Mouse (Mus musculus) MEL (cell line): Measurements from ENCODE around the gene Gm12569. TPM values are rescaled to one million over a fixed set of nuclear protein-coding genes. Genes with fewer than 3 reads are reported as not detected.
A peak's percentile ranks its signal among the peaks of the same experiment; 100 is the strongest.

Experiments used
- DNase-seq: peaks from one replicate; pipeline ENCODE4 v3.0.0; 2011; ENCODE audit warnings: low read depth, low spot score
- H3K27ac ChIP-seq: 2 replicates; pipeline ENCODE4 v1.5.1; 2012; ENCODE audit warnings: low read depth, mild to moderate bottlenecking, control low read depth, low read length, moderate library complexity; ENCODE audit not compliant: control insufficient read depth
- H3K27me3 ChIP-seq, 2 experiments: fragments of 150-350 bp in 1 of 2; sonication (generic) in 1 of 2; 2 replicates each; pipeline ENCODE4 v1.6.1; 2012; ENCODE audit warnings: low read length in 2 of 2, mild to moderate bottlenecking in 2 of 2, improper control_type of control experiment in 1 of 2, moderate library complexity in 1 of 2; ENCODE audit not compliant: insufficient read depth in 2 of 2, control insufficient read depth in 1 of 2
- H3K36me3 ChIP-seq, 2 experiments: 2 replicates each; pipeline ENCODE4 v1.6.1; 2012 to 2014; ENCODE audit warnings: low read length in 2 of 2, improper control_type of control experiment in 1 of 2, inconsistent platforms in 1 of 2, mild to moderate bottlenecking in 1 of 2; ENCODE audit not compliant: insufficient read depth in 2 of 2, control insufficient read depth in 1 of 2
- H3K4me1 ChIP-seq, 2 experiments: fragments of 150-350 bp in 1 of 2; sonication (generic) in 1 of 2; 2 replicates each; pipeline ENCODE4 v1.6.1; 2012; ENCODE audit warnings: low read length in 2 of 2, improper control_type of control experiment in 1 of 2, mild to moderate bottlenecking in 1 of 2; ENCODE audit not compliant: insufficient read depth in 2 of 2, control insufficient read depth in 1 of 2
- H3K4me3 ChIP-seq, 2 experiments: fragments of 150-350 bp in 1 of 2; sonication (generic) in 1 of 2; 2 replicates each; pipeline ENCODE4 v1.5.1; 2012; ENCODE audit warnings: low read depth in 2 of 2, low read length in 2 of 2, mild to moderate bottlenecking in 2 of 2, moderate library complexity in 2 of 2, control low read depth in 1 of 2, improper control_type of control experiment in 1 of 2; ENCODE audit not compliant: control insufficient read depth in 1 of 2, insufficient read depth in 1 of 2
- H3K79me2 ChIP-seq: 2 replicates; pipeline ENCODE4 v1.6.1; 2012; ENCODE audit warnings: mild to moderate bottlenecking, low read length, moderate library complexity; ENCODE audit not compliant: control insufficient read depth, poor library complexity, insufficient read depth
- H3K9ac ChIP-seq: 2 replicates; pipeline ENCODE4 v1.6.1; 2012; ENCODE audit warnings: low read depth, mild to moderate bottlenecking, control low read depth, low read length, moderate library complexity; ENCODE audit not compliant: control insufficient read depth, poor library complexity, severe bottlenecking
- H3K9me3 ChIP-seq: fragments of 150-350 bp; sonication (generic); replicated peaks from 2 replicates; pipeline ENCODE4 v1.6.1; 2012; ENCODE audit warnings: mild to moderate bottlenecking, low read length, improper control_type of control experiment, moderate library complexity; ENCODE audit not compliant: insufficient read depth
- CHD1 ChIP-seq: IDR thresholded peaks from 2 replicates; pipeline ENCODE4 v1.6.1; 2012; ENCODE audit warnings: low read depth, mild to moderate bottlenecking, inconsistent platforms, low read length, improper control_type of control experiment
- ELF1 ChIP-seq: IDR thresholded peaks from 2 replicates; pipeline ENCODE4 v1.6.1; 2014; ENCODE audit warnings: low read depth, mild to moderate bottlenecking, inconsistent platforms, low read length, improper control_type of control experiment, moderate library complexity
- EP300 ChIP-seq, 2 experiments: IDR thresholded peaks; 2 replicates each; pipeline ENCODE4 v1.6.1; 2011; ENCODE audit warnings: improper control_type of control experiment in 2 of 2, low read length in 2 of 2, low read depth in 1 of 2, mild to moderate bottlenecking in 1 of 2
- ETS1 ChIP-seq: IDR thresholded peaks from 2 replicates; pipeline ENCODE4 v1.6.1; 2012; ENCODE audit warnings: low read depth, mild to moderate bottlenecking, inconsistent platforms, low read length, improper control_type of control experiment, moderate library complexity
- GABPA ChIP-seq: IDR thresholded peaks from 2 replicates; pipeline ENCODE4 v1.6.1; 2012; ENCODE audit warnings: low read depth, mild to moderate bottlenecking, inconsistent platforms, low read length, improper control_type of control experiment, moderate library complexity
- GATA1 ChIP-seq: IDR thresholded peaks from 2 replicates; pipeline ENCODE4 v1.6.1; 2011; ENCODE audit warnings: low read depth, low read length, improper control_type of control experiment
- HCFC1 ChIP-seq: IDR thresholded peaks from 2 replicates; pipeline ENCODE4 v1.6.1; 2012; ENCODE audit warnings: low read depth, mild to moderate bottlenecking, inconsistent platforms, low read length, improper control_type of control experiment, moderate library complexity
- MAFK ChIP-seq: IDR thresholded peaks from 2 replicates; pipeline ENCODE4 v1.6.1; 2011; ENCODE audit warnings: low read depth, mild to moderate bottlenecking, low read length, improper control_type of control experiment, borderline replicate concordance
- MEF2A ChIP-seq: IDR thresholded peaks from 2 replicates; pipeline ENCODE4 v1.6.1; 2014; ENCODE audit warnings: low read depth, mild to moderate bottlenecking, inconsistent platforms, low read length, improper control_type of control experiment; ENCODE audit not compliant: poor library complexity, insufficient replicate concordance, severe bottlenecking; ENCODE audit errors: extremely low read depth
- NRF1 ChIP-seq: IDR thresholded peaks from 2 replicates; pipeline ENCODE4 v1.6.1; 2014; ENCODE audit warnings: low read depth, mild to moderate bottlenecking, inconsistent platforms, low read length, improper control_type of control experiment, moderate library complexity; ENCODE audit not compliant: poor library complexity, insufficient read depth, severe bottlenecking
- POLR2A ChIP-seq, 2 experiments: IDR thresholded peaks; 2 replicates each; pipeline ENCODE4 v1.6.1; 2011 to 2012; ENCODE audit warnings: low read length in 2 of 2, mild to moderate bottlenecking in 2 of 2, control low read depth in 1 of 2, improper control_type of control experiment in 1 of 2, low read depth in 1 of 2, moderate library complexity in 1 of 2; ENCODE audit not compliant: control insufficient read depth in 1 of 2, insufficient read depth in 1 of 2, poor library complexity in 1 of 2
- RCOR1 ChIP-seq: IDR thresholded peaks from 2 replicates; pipeline ENCODE4 v1.6.1; 2012; ENCODE audit warnings: low read depth, mild to moderate bottlenecking, inconsistent platforms, low read length, improper control_type of control experiment
- SIN3A ChIP-seq: IDR thresholded peaks from 2 replicates; pipeline ENCODE4 v1.6.1; 2012; ENCODE audit warnings: low read length, improper control_type of control experiment, inconsistent platforms
- TAL1 ChIP-seq: IDR thresholded peaks from 2 replicates; pipeline ENCODE4 v1.6.1; 2012; ENCODE audit warnings: mild to moderate bottlenecking, inconsistent platforms, low read length, moderate library complexity, mixed read lengths
- TCF12 ChIP-seq: IDR thresholded peaks from 2 replicates; pipeline ENCODE4 v1.6.1; 2014; ENCODE audit warnings: low read depth, mild to moderate bottlenecking, inconsistent platforms, low read length, improper control_type of control experiment, moderate library complexity
- USF1 ChIP-seq: IDR thresholded peaks from 2 replicates; pipeline ENCODE4 v1.6.1; 2014; ENCODE audit warnings: low read depth, mild to moderate bottlenecking, inconsistent platforms, low read length, improper control_type of control experiment, moderate library complexity
- ZKSCAN1 ChIP-seq: IDR thresholded peaks from 2 replicates; pipeline ENCODE4 v1.6.1; 2012; ENCODE audit warnings: low read depth, mild to moderate bottlenecking, inconsistent platforms, low read length, improper control_type of control experiment, moderate library complexity
- ZMIZ1 ChIP-seq: IDR thresholded peaks from 2 replicates; pipeline ENCODE4 v1.6.1; 2012; ENCODE audit warnings: low read depth, mild to moderate bottlenecking, inconsistent platforms, low read length, improper control_type of control experiment, moderate library complexity
- ZNF384 ChIP-seq: IDR thresholded peaks from 2 replicates; pipeline ENCODE4 v1.6.1; 2012; ENCODE audit warnings: low read depth, mild to moderate bottlenecking, inconsistent platforms, low read length, improper control_type of control experiment
- polyA plus RNA-seq, 2 experiments: library from polyadenylated mRNA; stranded (reverse) in 1 of 2; unstranded in 1 of 2; fragments of >175 nt in 1 of 2; fragments of >200 nt in 1 of 2; gene quantifications; 2 replicates each; pipeline versions ENCODE4 v1.2.1 to v1.2.4; 2012; ENCODE audit warnings: low replicate concordance in 2 of 2, low read depth in 1 of 2; ENCODE audit not compliant: insufficient read length in 2 of 2, insufficient read depth in 1 of 2, missing spikeins in 1 of 2
- total RNA-seq: library from RNA; depleted of rRNA; stranded (reverse); fragments of 300-350 nt; gene quantifications from 2 replicates; pipeline ENCODE4 v1.2.3, GENCODE M21; 2012

The Gm12569 gene
- total and polyA plus RNA-seq, 3 experiments, result not detected

DNA sequence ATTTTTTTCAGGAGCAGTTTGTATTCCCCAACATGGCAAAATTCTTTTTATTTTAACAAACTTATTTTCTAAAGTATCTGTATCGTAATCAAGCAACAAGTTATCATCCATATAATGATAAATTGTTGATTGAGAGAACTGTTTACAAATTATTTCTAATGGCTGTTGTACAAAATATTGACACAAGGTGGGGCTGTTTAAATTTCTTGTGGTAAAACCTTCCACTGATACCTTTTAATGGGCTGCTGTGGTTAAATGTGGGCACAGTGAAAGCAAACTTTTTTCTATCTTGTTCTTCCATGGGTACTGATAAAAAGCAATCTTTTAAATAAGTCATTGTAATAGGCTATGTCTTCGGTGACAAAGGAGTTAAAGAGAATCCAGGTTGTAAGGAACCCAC lies 22.6 kb downstream of the Gm12569 start (continued):
- TF ChIP-seq ZMIZ1, result no peak
- no peak for TF ChIP-seq TAL1
- TF ChIP-seq CHD1, result no peak
- TF ChIP-seq USF1, result no peak

DNA sequence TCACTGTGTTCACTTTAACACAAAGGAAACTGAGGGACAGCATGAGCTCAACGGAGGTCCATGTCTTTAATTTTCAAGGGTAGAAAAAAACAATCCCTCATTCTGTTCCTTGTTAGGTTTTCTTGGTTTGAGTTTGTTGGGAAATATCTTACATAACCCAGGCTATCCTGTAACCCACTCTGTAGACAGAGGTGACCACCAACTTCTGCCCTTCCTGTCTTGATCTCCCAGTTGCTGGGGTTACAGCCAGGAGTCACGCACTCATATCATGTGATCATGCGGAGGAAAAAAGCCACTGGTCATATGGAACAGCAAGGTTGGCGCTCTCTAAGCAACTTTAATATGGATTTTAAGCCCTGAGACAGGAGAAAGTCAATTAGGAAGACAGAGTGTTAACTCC lies 36.7 kb downstream of the Gm12569 start:
- Histone ChIP-seq H3K27me3 (peaks cover 0 to 4% of the 10 kb centered on the region in 2 experiments; a peak in 2 of 4 replicates), H3K27ac (no peak overlapping the region), H3K4me1 (peaks cover 0 to 4% of the 10 kb centered on the region in 2 experiments; a peak in 1 of 4 replicates), H3K9me3 (no peaks in the 10 kb centered on the region), H3K36me3 (peaks cover 0 to 5% of the 10 kb centered on the region in 2 experiments; a peak in 2 of 4 replicates), H3K79me2 (no peaks in the 10 kb centered on the region), H3K4me3 (no peak overlapping the region), H3K9ac (no peak overlapping the region)
- no peak for TF ChIP-seq ZKSCAN1
- TF ChIP-seq ELF1, result no peak
- TF ChIP-seq MEF2A, result no peak
- no peak for TF ChIP-seq ZNF384
- no peak for TF ChIP-seq ZMIZ1
- no peak for TF ChIP-seq POLR2A (IDR thresholded peaks at IDR 0.05; ENCODE audit: control insufficient read depth in 1 of 2, insufficient read depth in 1 of 2, low read depth in 1 of 2, low read length in 2 of 2, poor library complexity in 1 of 2)
- no peak for TF ChIP-seq MAFK
- TF ChIP-seq GATA1, result no peak
- TF ChIP-seq RCOR1, result no peak
- TF ChIP-seq GABPA, result no peak
- no peak for TF ChIP-seq SIN3A
- DNase-seq, result no peak

DNA sequence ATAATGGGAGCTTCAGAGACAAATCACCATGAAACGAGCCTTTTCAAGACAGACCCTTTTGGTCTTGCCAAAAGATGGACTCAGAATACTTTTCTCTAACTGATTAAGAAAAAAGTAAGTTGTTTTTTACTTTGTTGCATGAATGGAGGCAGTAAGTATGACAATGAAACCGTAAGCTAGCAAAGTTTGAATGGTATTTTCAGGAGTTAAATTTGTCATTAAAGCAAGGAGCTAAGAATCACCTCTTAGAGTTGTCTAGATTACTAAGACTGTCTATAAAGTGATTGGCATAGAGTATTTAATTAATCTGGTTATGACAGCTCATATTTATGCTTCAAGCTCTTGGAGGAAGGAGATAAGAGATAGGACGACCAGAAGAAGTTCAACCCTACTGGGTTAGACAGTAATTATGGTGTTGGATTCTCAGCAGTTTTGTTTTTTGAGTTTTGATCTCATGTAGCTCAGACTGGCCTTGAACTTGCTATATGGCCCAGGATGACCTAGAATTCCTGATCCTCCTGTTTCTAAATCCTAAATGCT lies 41.5 kb downstream of the Gm12569 start, which contains the start of gene Clk4:
Clk4 (plus strand) TSS at position 51 of the 540 bp plus-strand sequence.
- Histone ChIP-seq H3K4me1 (peaks cover 8 to 16% of the 10 kb centered on the region in 2 experiments), H3K27me3 (0 out of 4 replicates have a peak, but pooled peaks cover 0 to under 1% of the 10 kb centered on the region in 2 experiments), H3K4me3 (peak within 1 kb of the TSS; percentile 47 to 54), H3K9me3 (no peaks in the 10 kb centered on the region), H3K9ac (peak within 1 kb of the TSS; percentile 61), H3K27ac (peak within 1 kb of the TSS; percentile 30), H3K79me2 (peaks cover 35% of the 10 kb centered on the region), H3K36me3 (peaks cover 0 to 30% of the 10 kb centered on the region in 2 experiments)
- TF ChIP-seq TCF12 (peak; percentile 75), MAFK (no peak), TAL1 (peak; percentile 21; the same call in 1 of the 2 replicates), SIN3A (0 out of 2 replicates have a peak, but pooled peaks have one; percentile 18), ETS1 (peak; percentile 41; the same call in 1 of the 2 replicates), HCFC1 (no peak), EP300 (IDR thresholded peaks at IDR 0.05; ENCODE audit: low read depth in 1 of 2, low read length in 2 of 2) (peak; percentile 66 to 67; a peak in 3 of 4 replicates), RCOR1 (peak; percentile 94), NRF1 (no peak), GATA1 (peak; percentile 86)
- peak; percentile 55 for DNase-seq
